Mouse (Mus musculus) cerebellum, postnatal 4 days (tissue): Measurements from ENCODE around the gene Ywhaq.

ENCODE experiments used
- DNase-seq, 2 experiments: peaks; one replicate each; pipeline ENCODE4 v3.0.0; 2022; ENCODE audit warnings: low spot score in 2 of 2, mixed read lengths in 1 of 2

The Ywhaq gene

DNA sequence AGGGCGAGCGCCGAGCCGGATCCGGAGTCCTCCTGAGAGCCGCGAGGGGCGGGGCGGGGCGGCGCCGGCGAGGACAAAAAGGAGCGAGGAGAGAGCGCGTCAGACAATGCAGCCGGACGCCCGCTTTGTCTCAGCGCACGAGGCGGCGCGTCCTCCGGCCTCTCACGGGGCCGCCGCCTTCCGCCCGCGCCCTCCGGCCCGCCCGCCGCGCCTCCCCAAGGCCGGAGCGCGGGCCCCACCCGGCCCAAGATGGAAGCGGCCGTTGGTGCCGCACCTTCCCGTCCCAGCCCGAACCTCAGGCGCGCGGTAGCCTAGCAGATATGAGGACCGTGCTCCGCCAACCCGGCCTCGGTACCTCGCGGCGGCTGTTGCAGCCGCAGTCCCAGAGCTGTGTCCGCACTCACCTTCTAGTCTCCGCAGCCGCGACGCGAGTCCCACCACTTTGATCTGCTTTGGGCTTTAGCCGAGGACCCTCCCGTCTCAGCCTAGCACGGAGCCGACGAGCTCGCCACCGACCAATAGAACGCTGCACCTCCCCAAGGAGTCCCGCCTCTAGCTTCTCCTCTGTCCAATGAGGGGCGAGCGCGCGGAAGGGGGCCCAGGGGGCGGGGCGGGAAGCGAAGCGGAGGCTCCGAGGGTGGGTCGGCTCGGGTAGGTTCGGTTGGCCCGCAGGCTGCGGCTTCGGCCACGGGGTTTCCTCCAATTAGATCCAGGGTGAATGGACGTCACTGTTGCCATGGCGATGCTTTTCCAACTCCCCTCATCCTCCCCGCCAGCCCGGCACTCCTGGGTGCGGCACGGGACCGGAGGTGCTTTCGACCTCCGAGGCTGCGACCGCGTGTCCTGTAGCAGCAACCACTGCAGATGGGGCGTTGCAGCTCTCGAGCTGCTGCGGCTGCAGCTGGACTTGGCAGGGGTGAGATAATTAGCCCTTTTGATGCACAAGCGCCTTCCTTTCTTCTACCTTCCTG lies at the start of gene Ywhaq:
Gene Ywhaq, minus strand, starts transcription at position 538 of the 971 bp plus-strand sequence.
- DNase-seq: peak; percentile 97 to 99

DNA sequence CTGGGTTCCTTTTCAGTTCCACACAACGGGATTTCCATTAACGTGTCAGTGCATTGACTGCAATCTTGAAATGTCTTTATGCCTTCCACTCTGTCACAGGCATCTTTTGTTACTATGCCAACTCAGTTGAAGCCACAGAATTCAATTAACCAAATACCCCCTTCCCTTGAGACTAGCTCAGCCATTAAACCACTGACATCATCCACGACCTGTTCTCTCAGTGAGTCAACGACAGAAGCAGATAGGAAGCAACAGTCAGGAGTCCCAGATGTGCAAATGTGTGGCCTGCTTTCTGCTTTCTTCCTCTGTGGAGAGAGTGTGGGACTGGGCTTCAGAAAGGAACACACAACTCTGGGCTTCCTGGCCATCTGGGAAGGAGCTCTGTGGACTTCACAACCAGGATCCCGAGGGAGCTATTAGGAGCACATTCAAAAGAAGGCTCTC lies 46.0 kb upstream of the Ywhaq start:
- DNase-seq: no peak

DNA sequence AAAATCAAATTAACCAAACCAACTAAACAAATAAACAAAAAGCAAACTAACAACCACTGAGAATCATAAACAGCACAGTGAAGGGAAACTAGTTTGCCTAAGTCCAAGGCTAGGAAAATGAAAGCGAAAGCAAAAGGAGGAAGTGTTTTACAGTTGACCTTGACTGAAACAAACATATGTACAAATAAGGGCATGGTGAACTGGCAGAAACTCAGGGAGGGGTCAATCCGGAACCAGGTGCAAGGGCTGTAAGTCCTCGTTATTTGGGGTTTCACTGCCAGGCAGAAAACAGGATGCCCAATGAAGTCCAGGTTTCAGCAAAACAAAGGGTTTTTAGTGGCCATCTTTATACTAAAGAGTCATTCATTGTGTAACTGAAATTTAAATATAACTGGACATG lies 45.2 kb upstream of the Ywhaq start:
- DNase-seq: no peak

DNA sequence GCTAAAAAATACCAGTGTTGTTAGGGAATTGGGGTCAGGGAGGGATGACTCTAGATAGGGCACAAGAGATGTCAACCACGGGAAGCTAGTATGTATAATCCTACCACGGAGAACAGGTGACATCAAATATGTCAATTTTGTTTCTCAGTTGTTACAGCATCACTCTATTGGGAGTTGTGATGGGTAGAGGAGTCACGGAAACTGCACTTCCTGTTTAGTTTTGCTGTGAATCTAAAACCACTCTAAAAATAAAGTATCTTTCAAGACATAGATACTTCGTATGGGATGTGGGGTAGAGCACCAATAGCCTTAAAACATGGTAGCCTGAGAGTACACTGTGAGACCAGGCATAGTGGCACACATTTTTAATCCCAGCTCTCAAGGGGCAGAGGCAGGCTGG lies 42.2 kb upstream of the Ywhaq start:
- no peak for DNase-seq

DNA sequence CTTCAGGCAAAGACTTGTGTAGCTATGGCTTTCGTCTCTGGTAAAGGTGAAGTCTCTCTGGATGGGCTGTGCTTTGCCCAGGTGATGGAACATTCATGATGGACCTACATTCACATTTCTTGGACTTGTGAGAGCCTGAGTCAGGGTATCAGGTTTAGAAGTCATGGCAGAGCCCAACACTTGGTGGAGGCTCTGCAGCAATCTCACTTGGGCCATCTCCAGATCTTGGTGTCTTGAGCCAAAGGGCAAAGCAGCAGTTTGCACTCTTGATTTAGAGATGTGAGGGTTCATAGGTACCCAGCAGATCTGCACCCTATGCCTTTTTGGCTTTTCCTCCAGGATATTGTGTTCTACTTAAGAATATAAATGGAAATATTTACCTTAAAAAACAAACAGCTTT lies 38.6 kb upstream of the Ywhaq start:
- DNase-seq: no peak

DNA sequence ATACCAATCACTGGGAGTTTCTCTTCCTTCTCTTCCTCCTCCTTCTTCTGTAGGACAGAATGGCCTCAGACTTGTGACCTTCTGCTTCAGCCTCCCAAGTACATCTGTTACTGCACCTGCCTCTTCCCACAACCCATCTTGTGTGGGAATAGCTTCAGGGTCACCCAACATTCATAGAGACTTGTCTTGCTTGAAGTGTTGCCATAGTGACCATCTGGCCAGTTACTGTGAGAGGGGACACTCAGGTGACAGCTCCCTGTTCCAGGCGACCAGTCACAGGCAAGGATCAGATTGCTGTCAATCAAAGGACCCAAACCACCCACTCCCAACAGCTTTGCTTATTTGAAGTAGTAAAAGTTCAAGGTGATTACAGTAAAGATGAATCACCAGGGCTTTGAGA lies 34.3 kb upstream of the Ywhaq start:
- no peak for DNase-seq

DNA sequence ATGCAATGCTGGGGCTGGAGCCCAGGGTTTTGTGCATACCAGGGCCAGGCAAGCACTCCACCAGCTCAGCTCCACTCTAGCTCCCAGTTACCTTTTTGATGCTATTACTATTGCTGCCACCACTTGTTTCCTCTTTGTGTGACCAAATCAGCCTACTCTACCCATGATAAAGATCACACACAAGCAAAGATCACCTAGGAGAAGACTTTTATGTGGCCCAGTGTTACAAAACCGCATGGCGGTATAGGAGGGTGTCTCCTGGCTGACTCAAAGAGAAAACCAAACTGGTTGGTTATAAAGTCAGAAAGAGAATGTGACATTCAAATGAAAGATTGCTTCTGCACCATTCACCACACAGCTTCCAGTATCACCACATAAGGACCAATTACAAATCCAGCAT lies 33.9 kb upstream of the Ywhaq start:
- DNase-seq: no peak

DNA sequence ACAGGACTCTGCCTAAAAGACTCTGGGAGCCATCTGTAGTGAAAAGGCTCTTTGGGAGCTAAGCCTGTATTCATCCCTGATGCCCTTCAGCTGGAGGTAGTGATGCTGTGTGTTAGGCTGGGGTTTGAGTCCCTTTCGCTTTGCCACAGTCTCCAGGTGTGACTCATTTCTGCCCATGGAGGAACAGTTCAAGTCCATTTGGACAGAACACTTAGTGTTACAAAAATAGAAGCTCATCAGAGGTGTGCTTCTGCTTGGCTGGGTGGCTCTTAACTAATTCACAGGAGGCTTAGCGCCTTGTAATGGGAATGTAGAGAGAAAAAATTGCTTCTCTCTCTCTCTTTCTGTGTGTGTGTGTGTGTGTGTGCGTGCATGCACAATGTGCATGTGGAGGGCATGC lies 26.3 kb upstream of the Ywhaq start:
- no peak for DNase-seq

DNA sequence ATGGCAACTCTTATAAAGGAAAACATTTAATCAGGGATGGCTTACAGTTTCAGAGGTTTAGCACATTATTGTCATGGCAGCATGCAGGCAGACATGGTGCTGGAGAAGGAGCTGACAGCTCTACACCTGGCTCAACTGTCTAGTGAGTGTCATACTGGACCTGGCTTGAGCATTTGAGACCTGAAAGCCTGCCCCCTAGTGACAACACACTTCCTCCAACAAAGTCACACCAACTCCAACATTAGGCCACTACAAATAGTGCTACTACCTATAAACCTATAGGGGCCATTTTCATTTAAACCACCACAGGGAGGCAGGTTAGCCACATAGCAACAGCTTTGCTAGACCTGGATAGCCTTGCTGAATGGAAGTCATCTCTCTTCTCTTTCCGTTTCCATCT lies 24.4 kb upstream of the Ywhaq start:
- DNase-seq: no peak

DNA sequence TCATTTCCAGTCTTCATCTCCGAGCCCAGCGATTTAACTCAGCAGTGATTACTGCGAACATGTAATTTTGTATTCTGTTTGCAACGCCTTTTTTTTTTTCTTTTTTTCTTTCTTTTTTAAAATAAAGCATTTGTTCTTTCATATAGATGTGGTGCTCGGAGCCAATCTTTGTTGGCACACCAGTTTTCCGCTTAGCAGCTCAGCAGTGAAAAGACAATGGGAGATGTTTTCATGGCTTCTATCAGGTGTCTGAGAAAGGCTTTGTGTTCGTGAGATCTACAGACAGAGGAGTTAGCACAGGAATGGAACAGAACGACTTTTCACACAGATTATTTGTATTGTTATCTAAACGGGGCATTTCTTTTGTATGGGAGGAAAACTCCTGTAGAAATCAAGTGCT lies 22.0 kb upstream of the Ywhaq start:
- no peak for DNase-seq

DNA sequence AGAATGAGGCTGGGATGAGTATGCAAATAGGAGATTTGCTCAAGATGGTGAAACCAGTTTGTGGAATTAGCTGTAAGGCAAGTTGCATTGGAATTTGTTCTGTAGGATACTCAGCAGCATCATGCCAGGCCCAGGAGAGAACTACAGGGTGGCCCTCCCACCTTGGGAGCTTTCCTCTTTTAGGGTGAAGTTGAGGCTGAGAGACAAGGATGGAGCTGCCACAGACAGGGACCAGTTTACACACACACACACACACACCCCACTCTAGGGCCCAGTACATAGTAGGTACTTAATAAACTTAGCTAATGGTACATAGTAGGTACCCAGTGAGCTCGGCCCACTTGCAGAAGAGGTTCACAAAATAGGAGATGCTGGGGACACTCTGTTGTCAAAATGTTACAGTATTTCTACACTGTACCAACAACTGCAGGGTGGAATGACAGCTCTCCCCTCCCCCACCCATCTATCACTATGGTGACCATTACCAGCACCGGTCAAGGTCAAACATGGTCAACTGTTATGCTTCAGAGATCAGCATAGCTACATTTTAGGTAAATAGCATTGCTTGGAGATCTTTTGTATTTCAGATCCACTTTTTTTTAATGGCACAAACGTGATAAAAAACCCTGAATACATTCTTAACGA lies 21.4 kb upstream of the Ywhaq start:
- no peak for DNase-seq

DNA sequence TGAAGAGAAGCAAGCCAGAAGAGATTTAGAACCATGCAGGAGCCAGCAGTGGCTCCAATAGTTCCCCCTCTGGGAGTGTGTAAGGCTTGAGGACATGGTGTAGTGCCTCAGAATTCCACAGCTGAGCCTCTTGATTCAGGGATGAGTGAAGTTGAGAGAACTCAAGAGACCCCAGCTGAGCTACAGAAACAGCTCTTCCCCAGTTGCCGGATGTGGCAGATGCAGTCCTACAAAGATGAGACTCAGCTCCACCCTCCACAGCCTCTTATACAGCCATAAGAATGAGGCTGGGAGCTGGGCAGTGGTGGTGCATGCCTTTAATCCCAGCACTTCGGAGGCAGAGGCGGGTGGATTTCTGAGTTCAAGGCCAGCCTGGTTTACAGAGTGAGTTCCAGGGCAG lies 20.9 kb upstream of the Ywhaq start:
- no peak for DNase-seq

DNA sequence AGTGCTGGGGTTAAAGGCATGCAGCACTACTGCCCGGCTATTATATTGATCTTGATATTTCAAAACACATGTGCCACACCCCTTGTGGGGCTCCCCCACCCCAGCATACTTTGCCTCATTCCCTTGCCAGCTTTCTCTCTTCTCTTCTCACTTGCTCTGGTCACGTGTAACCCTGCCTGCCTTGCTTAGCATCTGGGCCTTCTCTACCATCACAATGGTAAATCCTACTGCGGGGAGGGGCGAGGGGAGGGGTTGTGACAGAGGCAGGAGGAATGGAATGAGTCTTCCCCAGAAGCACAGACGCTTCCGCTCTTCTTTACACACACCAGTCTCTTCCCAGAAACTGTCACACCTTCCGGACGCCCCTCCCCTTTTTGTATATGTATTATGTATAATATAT lies 14.5 kb upstream of the Ywhaq start:
- DNase-seq: no peak

DNA sequence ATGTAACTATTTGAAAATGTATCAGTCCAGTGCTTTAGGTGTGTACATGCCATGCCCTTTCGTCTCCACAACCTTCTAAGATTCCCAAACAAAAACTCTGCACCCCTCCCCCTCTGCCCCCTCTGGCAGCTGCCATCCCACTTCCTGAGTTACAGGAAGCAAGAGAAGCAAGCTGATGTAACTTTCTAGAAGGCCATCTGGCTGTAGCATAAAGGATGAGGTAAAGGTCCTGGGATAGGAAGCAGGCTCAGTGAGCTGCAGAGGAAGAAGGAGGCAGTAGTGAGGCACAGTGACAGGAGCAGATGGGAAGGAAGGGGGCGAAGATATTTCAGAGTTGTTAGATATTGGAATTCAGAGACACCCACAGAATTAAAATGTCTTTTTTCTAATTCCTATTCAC lies 13.6 kb upstream of the Ywhaq start:
- DNase-seq: no peak

DNA sequence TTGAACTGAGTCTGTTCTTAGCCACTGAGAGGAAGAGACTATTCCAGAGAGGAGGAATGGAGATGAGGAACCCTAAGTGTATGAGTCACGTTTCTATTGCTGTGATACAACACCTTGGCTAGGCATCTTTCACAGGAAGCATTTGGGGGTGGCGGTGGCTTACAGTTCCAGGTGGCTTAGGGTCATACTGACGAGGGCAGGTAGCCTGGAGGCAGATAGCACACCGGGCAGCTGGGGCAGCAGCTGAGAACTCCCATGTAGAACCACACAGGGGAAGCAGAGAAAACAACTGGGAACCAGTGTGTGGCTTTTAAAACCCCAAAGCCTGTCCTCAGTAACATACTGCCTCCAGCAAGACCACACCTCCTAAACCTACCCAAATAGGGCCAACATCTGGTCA lies 12.7 kb upstream of the Ywhaq start:
- no peak for DNase-seq

DNA sequence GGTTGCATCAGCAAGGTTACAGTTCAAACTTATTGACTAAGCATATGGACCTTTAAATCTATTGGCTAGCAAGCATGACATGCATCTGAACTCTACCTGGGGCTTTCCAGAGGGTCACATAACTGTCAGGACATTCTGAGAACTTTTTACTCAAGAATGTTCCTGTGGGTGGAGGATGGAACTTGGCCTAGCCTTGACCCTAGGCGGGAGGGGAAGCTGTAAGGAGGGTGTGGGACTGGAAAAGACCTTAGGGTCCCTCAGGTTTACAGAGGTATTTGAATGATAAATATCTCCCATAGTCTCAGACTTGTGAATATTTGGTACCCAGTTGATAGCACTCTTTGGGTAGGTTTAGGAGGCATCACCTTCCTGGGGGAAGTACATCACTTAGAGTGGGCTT lies 11.6 kb upstream of the Ywhaq start:
- no peak for DNase-seq

DNA sequence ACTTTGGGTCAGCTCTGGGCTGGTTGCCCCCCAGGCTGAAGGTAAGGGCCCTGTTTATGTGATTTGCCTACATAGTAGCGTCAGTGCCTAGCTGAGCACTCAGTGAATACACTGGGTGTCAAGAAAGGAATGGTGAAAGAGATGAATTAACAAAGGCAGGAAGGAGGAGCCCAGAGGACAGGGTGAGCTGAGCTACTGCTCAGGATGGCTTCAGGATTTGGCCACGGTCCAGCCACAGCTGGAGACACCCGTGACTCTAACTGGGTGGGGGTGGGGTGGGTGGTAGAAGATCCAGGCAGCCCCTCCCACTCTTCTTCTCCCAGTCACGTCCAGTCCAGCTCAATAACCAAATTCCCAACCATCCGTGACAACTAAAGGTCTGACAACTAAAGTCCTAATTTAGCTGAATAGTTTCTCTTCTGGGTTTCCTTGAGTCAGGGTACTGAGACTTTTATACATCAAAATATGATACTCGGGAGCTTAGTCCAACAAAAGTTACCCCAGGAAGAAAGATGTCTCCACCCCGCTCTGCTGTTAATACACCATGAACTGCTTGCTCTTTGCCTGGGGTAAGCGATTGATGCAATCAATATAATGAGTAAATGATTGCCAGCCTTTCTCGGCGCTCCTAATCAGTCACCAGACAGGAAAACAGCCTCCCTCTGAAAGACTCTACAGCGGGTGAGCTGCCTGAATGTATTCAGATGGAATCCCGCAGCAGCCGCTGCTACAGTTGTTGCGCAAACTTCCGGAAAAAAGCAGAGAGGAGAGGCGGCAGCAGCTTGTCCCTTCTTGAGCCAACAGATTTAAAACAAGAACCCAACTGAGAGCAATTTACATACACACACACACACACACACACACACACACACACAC lies 8.9 kb upstream of the Ywhaq start:
- DNase-seq: peak in 1 of 2 experiments; percentile 10

DNA sequence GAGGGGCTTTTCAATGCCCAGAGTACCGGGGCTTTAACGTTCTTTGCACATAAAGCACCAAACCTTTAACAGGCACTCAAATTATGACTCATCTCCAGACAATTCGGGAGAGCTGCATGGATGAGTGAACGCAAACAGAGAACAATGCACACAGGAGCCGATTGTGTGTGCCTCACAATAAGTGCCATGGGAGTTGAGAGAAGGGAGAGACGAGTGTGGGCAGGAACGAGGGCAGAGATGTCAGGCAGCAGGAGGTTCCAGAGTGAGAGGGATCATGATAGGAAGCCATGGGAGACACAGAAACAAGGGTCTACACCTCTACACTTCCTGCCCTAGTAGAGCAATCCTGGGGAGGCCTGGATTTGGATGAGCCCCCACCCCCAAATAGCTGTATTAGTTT lies 7.2 kb upstream of the Ywhaq start:
- DNase-seq: no peak

DNA sequence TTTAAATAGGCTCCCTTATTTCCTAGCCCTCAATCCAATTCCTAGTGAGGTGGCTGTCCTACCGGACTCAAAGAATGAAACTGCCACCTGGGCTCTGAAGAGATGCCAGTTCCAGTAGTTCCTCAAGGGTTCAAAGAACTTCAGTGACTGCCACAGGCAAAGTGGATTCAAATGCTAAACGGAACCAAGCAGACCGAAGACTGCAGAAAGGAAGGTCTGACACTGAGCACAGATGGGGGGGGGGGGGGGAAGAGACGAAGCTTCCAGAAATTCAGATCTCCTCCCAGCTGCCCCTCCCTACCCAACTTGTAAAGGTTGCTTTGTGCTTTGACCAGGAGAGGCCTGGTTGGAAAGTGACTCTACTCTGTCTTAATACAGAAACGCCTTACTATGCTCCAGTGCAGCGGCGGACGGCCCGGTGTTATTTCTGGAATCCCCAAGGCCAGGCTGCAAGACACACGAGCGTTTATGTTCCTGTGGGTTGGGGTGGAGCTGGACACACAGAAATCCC lies 1.2 kb upstream of the Ywhaq start:
- DNase-seq: no peak

DNA sequence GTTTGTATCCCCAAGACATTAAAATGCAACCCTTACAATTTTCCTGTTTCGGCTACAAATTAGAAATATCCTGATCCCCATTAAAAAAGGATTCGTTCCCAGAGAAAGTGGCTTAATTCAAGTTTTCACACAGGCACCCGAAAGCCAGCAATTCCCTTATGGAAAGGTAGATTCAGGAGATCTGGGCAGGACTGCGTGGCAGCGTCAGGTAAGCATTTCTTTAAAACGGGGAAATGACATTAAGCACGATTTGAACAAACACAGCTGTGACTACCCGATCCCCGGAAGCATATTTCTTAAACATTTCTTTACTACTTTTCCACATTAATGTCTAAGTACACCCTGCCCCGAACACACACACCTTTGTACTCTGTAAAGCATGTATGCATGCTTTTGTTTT lies 646 bp upstream of the Ywhaq start:
- peak in 1 of 2 experiments; percentile 7 for DNase-seq

DNA sequence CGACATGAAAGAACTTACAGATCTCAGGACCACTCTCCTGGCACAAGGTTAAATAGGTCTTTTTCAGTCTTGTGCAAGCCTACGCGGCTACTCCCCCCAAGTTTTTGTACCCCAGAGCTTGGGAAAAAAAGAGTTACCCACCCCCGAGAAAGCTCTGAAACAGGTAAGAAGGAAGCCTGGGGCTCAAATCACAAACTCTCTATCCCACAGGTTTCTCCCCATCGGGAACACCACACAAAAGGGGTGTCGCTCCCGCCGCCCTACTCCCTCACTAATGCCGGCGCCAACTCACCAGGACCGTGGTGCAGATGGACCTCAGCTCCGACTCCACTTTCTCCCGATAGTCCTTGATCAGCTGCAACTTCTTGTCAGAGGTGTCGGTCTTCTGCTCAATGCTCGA lies 931 bp downstream of the Ywhaq start:
- peak in 1 of 2 experiments; percentile 12 for DNase-seq

DNA sequence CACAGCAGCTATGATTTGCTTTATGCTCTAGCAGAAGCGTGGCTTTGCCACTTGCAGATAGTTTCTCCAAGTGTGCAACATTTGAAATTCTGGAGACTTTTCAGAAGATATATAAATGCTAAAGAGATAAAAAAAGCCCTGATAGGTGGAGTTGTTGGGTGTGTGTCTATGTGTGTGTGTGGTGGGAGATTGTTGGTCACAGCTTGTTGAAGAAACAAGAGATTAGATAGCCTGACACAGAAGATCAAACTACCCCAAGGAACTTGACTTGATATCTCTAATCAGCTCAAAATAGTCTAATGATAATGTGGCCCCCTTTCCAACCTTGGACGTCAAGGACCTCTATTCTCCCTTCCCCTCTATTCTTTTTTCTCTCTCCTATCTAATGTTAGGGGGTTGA lies 6.8 kb downstream of the Ywhaq start:
- no peak for DNase-seq
